Mouse (Mus musculus) MEL (cell line): ENCODE results near the gene Clcn6. TPM values are rescaled to one million over a fixed set of nuclear protein-coding genes. Genes with fewer than 3 reads are reported as not detected.
A peak's percentile ranks its signal among the peaks of the same experiment; 100 is the strongest.

Experiments
- DNase-seq: peaks from one replicate; pipeline ENCODE4 v3.0.0; 2011; ENCODE audit warnings: low read depth, low spot score
- H3K27ac ChIP-seq: 2 replicates; pipeline ENCODE4 v1.5.1; 2012; ENCODE audit warnings: low read depth, mild to moderate bottlenecking, control low read depth, low read length, moderate library complexity; ENCODE audit not compliant: control insufficient read depth
- H3K27me3 ChIP-seq, 2 experiments: fragments of 150-350 bp in 1 of 2; sonication (generic) in 1 of 2; 2 replicates each; pipeline ENCODE4 v1.6.1; 2012; ENCODE audit warnings: low read length in 2 of 2, mild to moderate bottlenecking in 2 of 2, improper control_type of control experiment in 1 of 2, moderate library complexity in 1 of 2; ENCODE audit not compliant: insufficient read depth in 2 of 2, control insufficient read depth in 1 of 2
- H3K36me3 ChIP-seq, 2 experiments: 2 replicates each; pipeline ENCODE4 v1.6.1; 2012 to 2014; ENCODE audit warnings: low read length in 2 of 2, improper control_type of control experiment in 1 of 2, inconsistent platforms in 1 of 2, mild to moderate bottlenecking in 1 of 2; ENCODE audit not compliant: insufficient read depth in 2 of 2, control insufficient read depth in 1 of 2
- H3K4me1 ChIP-seq, 2 experiments: fragments of 150-350 bp in 1 of 2; sonication (generic) in 1 of 2; 2 replicates each; pipeline ENCODE4 v1.6.1; 2012; ENCODE audit warnings: low read length in 2 of 2, improper control_type of control experiment in 1 of 2, mild to moderate bottlenecking in 1 of 2; ENCODE audit not compliant: insufficient read depth in 2 of 2, control insufficient read depth in 1 of 2
- H3K4me3 ChIP-seq, 2 experiments: fragments of 150-350 bp in 1 of 2; sonication (generic) in 1 of 2; 2 replicates each; pipeline ENCODE4 v1.5.1; 2012; ENCODE audit warnings: low read depth in 2 of 2, low read length in 2 of 2, mild to moderate bottlenecking in 2 of 2, moderate library complexity in 2 of 2, control low read depth in 1 of 2, improper control_type of control experiment in 1 of 2; ENCODE audit not compliant: control insufficient read depth in 1 of 2, insufficient read depth in 1 of 2
- H3K79me2 ChIP-seq: 2 replicates; pipeline ENCODE4 v1.6.1; 2012; ENCODE audit warnings: mild to moderate bottlenecking, low read length, moderate library complexity; ENCODE audit not compliant: control insufficient read depth, poor library complexity, insufficient read depth
- H3K9ac ChIP-seq: 2 replicates; pipeline ENCODE4 v1.6.1; 2012; ENCODE audit warnings: low read depth, mild to moderate bottlenecking, control low read depth, low read length, moderate library complexity; ENCODE audit not compliant: control insufficient read depth, poor library complexity, severe bottlenecking
- H3K9me3 ChIP-seq: fragments of 150-350 bp; sonication (generic); replicated peaks from 2 replicates; pipeline ENCODE4 v1.6.1; 2012; ENCODE audit warnings: mild to moderate bottlenecking, low read length, improper control_type of control experiment, moderate library complexity; ENCODE audit not compliant: insufficient read depth
- BHLHE40 ChIP-seq: IDR thresholded peaks from 2 replicates; pipeline ENCODE4 v1.6.1; 2012; ENCODE audit warnings: low read depth, mild to moderate bottlenecking, inconsistent platforms, low read length, improper control_type of control experiment, borderline replicate concordance
- ELF1 ChIP-seq: IDR thresholded peaks from 2 replicates; pipeline ENCODE4 v1.6.1; 2014; ENCODE audit warnings: low read depth, mild to moderate bottlenecking, inconsistent platforms, low read length, improper control_type of control experiment, moderate library complexity
- EP300 ChIP-seq, 2 experiments: IDR thresholded peaks; 2 replicates each; pipeline ENCODE4 v1.6.1; 2011; ENCODE audit warnings: improper control_type of control experiment in 2 of 2, low read length in 2 of 2, low read depth in 1 of 2, mild to moderate bottlenecking in 1 of 2
- GABPA ChIP-seq: IDR thresholded peaks from 2 replicates; pipeline ENCODE4 v1.6.1; 2012; ENCODE audit warnings: low read depth, mild to moderate bottlenecking, inconsistent platforms, low read length, improper control_type of control experiment, moderate library complexity
- GATA1 ChIP-seq: IDR thresholded peaks from 2 replicates; pipeline ENCODE4 v1.6.1; 2011; ENCODE audit warnings: low read depth, low read length, improper control_type of control experiment
- HCFC1 ChIP-seq: IDR thresholded peaks from 2 replicates; pipeline ENCODE4 v1.6.1; 2012; ENCODE audit warnings: low read depth, mild to moderate bottlenecking, inconsistent platforms, low read length, improper control_type of control experiment, moderate library complexity
- MAX ChIP-seq: IDR thresholded peaks from 2 replicates; pipeline ENCODE4 v1.6.1; 2011; ENCODE audit warnings: low read length, improper control_type of control experiment
- MAZ ChIP-seq: IDR thresholded peaks from 2 replicates; pipeline ENCODE4 v1.6.1; 2012; ENCODE audit warnings: low read depth, mild to moderate bottlenecking, inconsistent platforms, low read length, improper control_type of control experiment
- MXI1 ChIP-seq: IDR thresholded peaks from 2 replicates; pipeline ENCODE4 v1.6.1; 2011; ENCODE audit warnings: mild to moderate bottlenecking, low read depth, low read length, improper control_type of control experiment
- MYC ChIP-seq: IDR thresholded peaks from 2 replicates; pipeline ENCODE4 v1.6.1; 2011; ENCODE audit warnings: low read depth, mild to moderate bottlenecking, low read length, improper control_type of control experiment, moderate library complexity
- NELFE ChIP-seq: IDR thresholded peaks from 2 replicates; pipeline ENCODE4 v1.6.1; 2011; ENCODE audit warnings: low read depth, low read length, improper control_type of control experiment
- NRF1 ChIP-seq: IDR thresholded peaks from 2 replicates; pipeline ENCODE4 v1.6.1; 2014; ENCODE audit warnings: low read depth, mild to moderate bottlenecking, inconsistent platforms, low read length, improper control_type of control experiment, moderate library complexity; ENCODE audit not compliant: poor library complexity, insufficient read depth, severe bottlenecking
- POLR2A ChIP-seq, 2 experiments: IDR thresholded peaks; 2 replicates each; pipeline ENCODE4 v1.6.1; 2011 to 2012; ENCODE audit warnings: low read length in 2 of 2, mild to moderate bottlenecking in 2 of 2, control low read depth in 1 of 2, improper control_type of control experiment in 1 of 2, low read depth in 1 of 2, moderate library complexity in 1 of 2; ENCODE audit not compliant: control insufficient read depth in 1 of 2, insufficient read depth in 1 of 2, poor library complexity in 1 of 2
- RCOR1 ChIP-seq: IDR thresholded peaks from 2 replicates; pipeline ENCODE4 v1.6.1; 2012; ENCODE audit warnings: low read depth, mild to moderate bottlenecking, inconsistent platforms, low read length, improper control_type of control experiment
- SIN3A ChIP-seq: IDR thresholded peaks from 2 replicates; pipeline ENCODE4 v1.6.1; 2012; ENCODE audit warnings: low read length, improper control_type of control experiment, inconsistent platforms
- TCF12 ChIP-seq: IDR thresholded peaks from 2 replicates; pipeline ENCODE4 v1.6.1; 2014; ENCODE audit warnings: low read depth, mild to moderate bottlenecking, inconsistent platforms, low read length, improper control_type of control experiment, moderate library complexity
- UBTF ChIP-seq: IDR thresholded peaks from 2 replicates; pipeline ENCODE4 v1.6.1; 2012; ENCODE audit warnings: low read depth, mild to moderate bottlenecking, inconsistent platforms, low read length, improper control_type of control experiment, moderate library complexity, borderline replicate concordance; ENCODE audit not compliant: insufficient read depth
- USF1 ChIP-seq: IDR thresholded peaks from 2 replicates; pipeline ENCODE4 v1.6.1; 2014; ENCODE audit warnings: low read depth, mild to moderate bottlenecking, inconsistent platforms, low read length, improper control_type of control experiment, moderate library complexity
- USF2 ChIP-seq, 2 experiments: IDR thresholded peaks; 2 replicates each; pipeline ENCODE4 v1.6.1; 2011 to 2012; ENCODE audit warnings: improper control_type of control experiment in 2 of 2, low read length in 2 of 2, borderline replicate concordance in 1 of 2, inconsistent platforms in 1 of 2, low read depth in 1 of 2, mild to moderate bottlenecking in 1 of 2; ENCODE audit not compliant: insufficient read depth in 1 of 2
- polyA plus RNA-seq, 2 experiments: library from polyadenylated mRNA; stranded (reverse) in 1 of 2; unstranded in 1 of 2; fragments of >175 nt in 1 of 2; fragments of >200 nt in 1 of 2; gene quantifications; 2 replicates each; pipeline versions ENCODE4 v1.2.1 to v1.2.4; 2012; ENCODE audit warnings: low replicate concordance in 2 of 2, low read depth in 1 of 2; ENCODE audit not compliant: insufficient read length in 2 of 2, insufficient read depth in 1 of 2, missing spikeins in 1 of 2
- total RNA-seq: library from RNA; depleted of rRNA; stranded (reverse); fragments of 300-350 nt; gene quantifications from 2 replicates; pipeline ENCODE4 v1.2.3, GENCODE M21; 2012

Clcn6 gene
- total and polyA plus RNA-seq, 3 experiments = 5.8 to 17.5 TPM; not detected in 1

- Histone ChIP-seq H3K9ac (peak within 1 kb of the TSS; percentile 86), H3K79me2 (peaks cover 6% of the 10 kb centered on the region), H3K4me3 (peak within 1 kb of the TSS; percentile 72 to 81), H3K4me1 (peaks cover 0 to 6% of the 10 kb centered on the region in 2 experiments; a peak in 2 of 4 replicates), H3K27ac (no peak within 1 kb of the TSS), H3K27me3 (no peaks in the 10 kb centered on the region), H3K9me3 (no peaks in the 10 kb centered on the region), H3K36me3 (peaks cover 0 to 4% of the 10 kb centered on the region in 2 experiments; a peak in 2 of 4 replicates)
- TF ChIP-seq BHLHE40 (peak; percentile 55; the same call in 1 of the 2 replicates), NELFE (peak; percentile 20; the same call in 1 of the 2 replicates), ELF1 (peak; percentile 76), MXI1 (peak; percentile 98), USF1 (peak; percentile 99), HCFC1 (peak; percentile 79), NRF1 (peak; percentile 50; the same call in 1 of the 2 replicates), USF2 (IDR thresholded peaks at IDR 0.05; ENCODE audit: borderline replicate concordance in 1 of 2, insufficient read depth in 1 of 2, low read depth in 1 of 2, low read length in 2 of 2) (peak; percentile 84 to 92), TCF12 (0 out of 2 replicates have a peak, but pooled peaks have one; percentile 7), GABPA (no peak), MAZ (peak; percentile 93), EP300 (IDR thresholded peaks at IDR 0.05; ENCODE audit: low read depth in 1 of 2, low read length in 2 of 2) (peak in 1 of 2 experiments; percentile 25; a peak in 1 of 4 replicates), MAX (peak; percentile 96), UBTF (no peak), POLR2A (IDR thresholded peaks at IDR 0.05; ENCODE audit: control insufficient read depth in 1 of 2, insufficient read depth in 1 of 2, low read depth in 1 of 2, low read length in 2 of 2, poor library complexity in 1 of 2) (peak; percentile 50 to 56; a peak in 2 of 4 replicates), GATA1 (no peak), RCOR1 (no peak), MYC (0 out of 2 replicates have a peak, but pooled peaks have one; percentile 50), SIN3A (peak; percentile 99)
- DNase-seq = peak; percentile 93
Observed at GRCm38 (mm10) chr4:148087907-148088527, 49.4 kb upstream of the Clcn6 start, which contains the start of gene Agtrap. Gene Agtrap (minus strand): TSS chr4:148088031.
